Mouse (Mus musculus): Measurements from ENCODE around the gene P2ry1. TPM values are rescaled to one million over a fixed set of nuclear protein-coding genes. Genes with fewer than 3 reads are reported as not detected.

P2ry1 gene
- 1 to 10 TPM; 3.2 to 3.9 TPM for total RNA-seq (2021)
- long read RNA-seq, experiment 1, partial matches to known transcripts = 0 of 1 reads
- long read RNA-seq, experiment 1, other reads (novel, unspliced or antisense) = 0 of 1 reads
- long read RNA-seq, experiment 2 = 0 reads

GRCm38 (mm10) chr3:61002587-61003501, at the start of gene P2ry1:
Gene P2ry1 (plus strand): TSS chr3:61002795.
- DNase-seq (ENCODE audit: low spot score in 2 of 2) = peak; percentile 44 to 50

DNA sequence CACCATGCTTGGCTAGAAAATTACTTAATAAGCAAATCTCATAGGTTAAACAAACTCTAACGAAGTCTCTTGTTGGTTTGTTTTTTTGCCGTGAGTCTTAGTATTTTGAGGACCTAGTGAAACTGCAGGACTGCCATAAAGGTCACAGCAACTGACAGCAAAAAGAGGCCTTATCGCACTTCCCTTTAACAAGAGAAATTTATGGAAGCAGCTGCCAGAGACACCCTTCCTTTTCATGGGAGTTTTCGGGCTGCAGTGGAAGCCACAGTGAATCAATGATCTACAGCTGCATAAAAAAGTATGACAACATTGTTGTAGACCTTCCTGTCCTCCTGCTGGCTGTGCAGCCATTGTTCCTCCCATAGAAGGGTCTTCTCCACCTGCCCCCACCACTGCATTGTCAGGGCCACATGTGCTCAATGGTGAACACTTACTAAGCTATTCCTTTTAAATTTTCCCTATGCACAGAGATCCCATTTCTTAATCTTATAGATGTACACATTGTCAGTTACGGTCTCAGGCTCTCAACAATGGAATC, 49.3 kb upstream of the P2ry1 start:
- no peak for DNase-seq (ENCODE audit: low spot score in 2 of 2)

DNA sequence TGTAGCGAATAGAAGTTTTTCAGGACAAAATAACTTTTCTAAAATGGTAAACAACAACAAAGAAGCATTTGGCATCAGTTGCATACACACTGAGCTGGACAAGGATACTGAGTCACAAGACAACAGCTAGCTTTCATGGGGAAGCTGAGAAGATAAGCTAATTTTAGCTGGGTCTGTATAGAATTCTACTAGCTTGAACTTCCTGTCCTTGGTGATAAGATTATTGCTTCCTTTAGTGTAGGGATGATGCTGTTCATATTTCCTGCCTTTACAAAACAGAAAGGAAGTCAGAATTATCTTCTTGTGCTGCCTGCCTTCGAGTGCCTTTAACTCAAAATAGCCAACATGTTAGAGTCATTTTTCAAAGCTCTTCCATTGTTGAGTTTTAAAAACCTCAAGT, 48.5 kb upstream of the P2ry1 start:
- DNase-seq (ENCODE audit: low spot score in 2 of 2) = no peak

DNA sequence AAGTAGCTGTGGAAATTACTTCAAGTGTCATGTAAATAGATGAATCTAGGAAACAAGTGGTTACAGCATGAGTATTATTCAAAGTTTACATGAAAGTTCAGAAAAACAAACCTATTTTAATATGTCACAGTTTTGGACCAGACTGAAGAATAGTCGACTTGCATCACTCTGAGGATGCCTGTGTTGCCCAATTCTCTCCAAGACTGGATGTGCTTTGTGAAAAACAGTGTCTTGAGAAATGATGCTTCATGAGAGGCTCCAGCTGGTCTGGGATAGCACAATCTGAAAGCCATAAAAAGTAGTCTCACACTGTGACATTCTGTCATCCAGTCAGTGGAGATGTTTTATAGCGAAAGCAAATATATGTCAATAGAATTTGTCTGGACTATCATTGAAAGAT, 43.8 kb upstream of the P2ry1 start:
- DNase-seq (ENCODE audit: low spot score in 2 of 2) = no peak

DNA sequence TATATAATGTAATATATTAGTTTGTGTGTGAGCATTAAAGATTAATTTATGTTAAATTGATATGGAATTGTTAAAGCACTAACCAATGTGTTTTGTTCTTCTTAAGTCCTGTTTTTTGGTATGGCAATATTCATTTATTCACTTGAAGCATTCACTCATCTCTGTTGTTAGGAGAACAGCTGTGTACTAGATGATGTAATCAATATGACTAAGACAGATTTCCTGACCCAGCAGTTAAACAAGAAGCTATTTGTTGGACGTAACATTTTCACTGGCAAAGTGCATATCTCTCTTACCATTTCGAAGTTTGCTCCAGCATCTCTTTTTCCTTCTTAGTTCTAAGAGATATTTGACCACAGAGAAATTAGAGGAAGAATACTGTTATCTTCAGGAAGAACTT, 37.5 kb upstream of the P2ry1 start:
- no peak for DNase-seq (ENCODE audit: low spot score in 2 of 2)

- no peak for DNase-seq (ENCODE audit: low spot score in 2 of 2)
Observed at GRCm38 (mm10) chr3:60974944-60975343, 27.7 kb upstream of the P2ry1 start.

GRCm38 (mm10) chr3:60982109-60982508, 20.5 kb upstream of the P2ry1 start:
- no peak for DNase-seq (ENCODE audit: low spot score in 2 of 2)

- no peak for DNase-seq (ENCODE audit: low spot score in 2 of 2)
Observed at GRCm38 (mm10) chr3:60998064-60998463, 4.5 kb upstream of the P2ry1 start.

DNA sequence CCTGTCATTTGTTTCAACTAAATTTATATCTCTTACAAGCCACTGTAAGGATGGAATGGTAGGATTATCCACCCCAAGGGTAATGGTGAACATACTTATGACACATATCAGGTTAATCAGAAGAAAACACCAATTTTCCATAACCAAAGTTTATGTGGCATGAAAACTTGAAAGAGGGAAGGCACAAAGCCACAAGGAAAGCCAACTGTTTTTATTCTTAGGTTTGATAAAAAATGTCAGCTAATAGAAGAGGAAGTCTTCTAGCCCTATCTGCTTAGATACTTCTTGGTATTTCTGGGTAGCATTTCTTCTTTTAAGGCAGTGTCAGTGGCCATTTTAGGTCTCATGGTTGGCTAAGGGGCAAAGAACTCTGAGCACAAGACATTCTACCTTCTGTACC, 2.9 kb upstream of the P2ry1 start:
- DNase-seq (ENCODE audit: low spot score in 2 of 2) = no peak

DNA sequence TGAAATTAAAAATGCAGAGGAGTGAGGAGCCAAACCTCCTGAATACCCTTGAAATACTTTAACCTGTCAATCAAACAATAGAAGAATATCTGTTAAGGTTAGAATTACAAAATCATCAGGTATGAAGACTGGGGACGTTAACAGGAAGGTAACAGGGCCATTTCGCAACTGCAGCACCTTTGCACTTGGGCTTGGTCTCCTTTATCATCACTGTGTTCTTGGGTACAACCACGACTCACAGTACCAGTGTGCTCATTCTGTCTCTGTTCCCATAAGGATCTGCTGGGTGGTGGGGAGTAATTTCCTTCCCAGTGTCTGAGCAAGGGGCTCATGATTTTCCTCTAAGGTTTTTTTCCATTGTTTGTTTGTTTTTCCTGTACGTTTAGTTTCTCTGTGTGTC, 1.8 kb upstream of the P2ry1 start:
- DNase-seq (ENCODE audit: low spot score in 2 of 2) = no peak

- DNase-seq (ENCODE audit: low spot score in 2 of 2) = no peak
Observed at GRCm38 (mm10) chr3:61001852-61002586, 576 bp upstream of the P2ry1 start.

DNA sequence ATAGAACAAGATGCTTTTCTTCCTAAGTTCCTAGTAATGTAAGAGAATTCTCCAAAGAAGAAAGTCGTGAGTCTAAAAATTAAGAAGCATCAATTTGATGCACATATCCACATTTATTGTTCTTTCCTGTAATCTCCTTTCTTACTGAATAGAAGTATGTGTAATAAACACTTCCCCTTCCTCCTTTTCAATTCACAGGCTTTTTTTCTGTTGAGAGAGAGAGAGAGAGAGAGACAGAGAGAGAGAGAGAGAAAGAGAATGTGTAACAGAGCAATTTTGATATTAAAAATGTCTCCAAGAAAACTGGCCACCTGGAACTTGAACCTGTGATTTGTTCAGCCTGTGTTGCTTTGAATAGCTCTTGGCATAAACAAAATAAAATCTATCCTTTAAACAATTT, 2.0 kb downstream of the P2ry1 start:
- DNase-seq (ENCODE audit: low spot score in 2 of 2) = no peak

GRCm38 (mm10) chr3:61011660-61012059, 9.1 kb downstream of the P2ry1 start:
- DNase-seq (ENCODE audit: low spot score in 2 of 2) = no peak

DNA sequence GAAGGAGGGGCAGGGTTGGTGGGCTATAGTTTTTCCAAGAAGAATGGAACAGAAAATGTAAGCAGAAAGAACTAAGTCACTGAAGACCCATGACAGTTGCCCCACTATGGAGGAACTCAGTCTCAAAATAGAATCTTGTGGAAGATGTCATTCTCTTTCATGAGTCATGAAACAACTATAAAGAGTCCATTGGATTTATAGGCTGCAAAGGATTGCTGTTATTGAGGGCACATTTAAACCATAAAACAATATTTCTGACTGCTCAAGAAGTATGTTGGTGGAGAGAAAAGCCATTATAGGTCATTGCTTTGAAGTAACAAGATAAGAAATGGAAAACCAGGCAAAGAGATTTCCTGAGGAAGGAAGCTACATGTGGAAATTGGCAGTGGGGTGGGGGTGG, 10.0 kb downstream of the P2ry1 start:
- DNase-seq (ENCODE audit: low spot score in 2 of 2) = no peak

DNA sequence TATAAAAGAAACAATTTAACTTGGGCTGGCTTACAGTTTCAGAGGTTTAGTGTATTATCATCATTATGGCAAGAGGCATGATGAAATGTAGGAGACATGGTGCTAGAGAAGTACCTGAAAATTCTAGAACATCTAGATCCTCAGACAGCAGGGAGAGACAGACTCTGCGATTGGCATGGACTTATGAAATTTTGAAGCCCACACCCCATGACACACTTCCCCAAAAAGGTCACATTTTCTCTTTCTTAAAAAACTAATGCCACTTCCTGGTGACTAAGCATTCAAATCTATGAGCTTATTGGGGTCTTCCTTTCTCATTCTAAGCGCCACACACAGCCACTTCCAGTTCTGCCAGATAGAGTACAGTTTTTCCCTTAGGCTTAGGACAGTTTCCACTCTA, 14.1 kb downstream of the P2ry1 start:
- DNase-seq (ENCODE audit: low spot score in 2 of 2) = no peak

GRCm38 (mm10) chr3:61032100-61032499, 29.5 kb downstream of the P2ry1 start:
- DNase-seq (ENCODE audit: low spot score in 2 of 2) = no peak

GRCm38 (mm10) chr3:61035633-61036032, 33.0 kb downstream of the P2ry1 start:
- DNase-seq (ENCODE audit: low spot score in 2 of 2) = no peak

DNA sequence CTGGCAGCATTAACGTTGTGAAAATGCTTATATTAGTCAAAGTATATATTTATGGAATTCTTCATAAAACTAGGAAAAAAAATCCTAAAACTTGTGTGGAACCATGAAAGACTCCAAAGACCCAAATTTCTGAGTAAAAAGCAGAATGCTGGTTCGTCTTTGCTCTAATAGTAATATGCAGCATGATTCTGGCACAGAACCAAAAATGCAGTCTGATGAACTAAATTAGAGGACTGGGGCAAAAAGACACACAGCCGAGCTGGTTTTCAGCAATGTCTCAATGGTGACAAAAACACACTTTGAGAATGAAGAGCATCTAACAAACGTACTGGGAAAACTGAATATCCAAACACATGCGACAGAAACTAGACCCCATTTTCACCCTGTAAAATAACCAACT, 37.3 kb downstream of the P2ry1 start:
- DNase-seq (ENCODE audit: low spot score in 2 of 2) = no peak

DNA sequence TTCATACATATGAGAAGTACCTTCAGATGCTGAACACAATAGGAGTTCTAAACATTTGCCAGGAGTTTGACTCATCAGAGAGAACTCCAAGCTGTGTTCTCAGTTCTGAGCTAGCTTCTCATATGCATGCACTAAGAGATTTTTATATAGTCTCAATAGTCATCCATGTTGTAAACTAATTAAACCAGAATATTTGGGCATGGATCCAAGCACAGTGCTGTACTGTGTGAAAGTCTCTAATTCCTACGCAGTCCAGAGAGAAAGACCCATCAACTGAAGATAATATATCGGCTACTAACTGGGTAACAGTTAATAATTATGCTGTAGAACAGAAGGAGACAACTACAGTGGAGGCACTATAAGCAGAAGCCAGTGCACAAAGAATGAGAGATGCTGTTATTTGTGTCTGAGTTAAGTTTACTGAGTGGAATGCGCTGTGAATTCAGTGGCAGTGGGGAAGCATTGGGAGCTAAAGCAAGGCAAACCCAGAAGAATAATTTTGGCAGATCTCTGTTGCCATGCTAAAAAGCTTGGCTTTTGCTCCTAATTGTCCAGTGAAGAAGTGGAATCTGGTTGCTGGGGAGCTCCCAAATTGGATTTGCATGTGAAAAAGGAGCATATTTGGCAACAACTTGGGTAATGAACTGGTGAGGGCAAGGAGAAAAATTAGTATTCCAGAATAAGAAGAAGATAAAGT, 47.5 kb downstream of the P2ry1 start:
- DNase-seq (ENCODE audit: low spot score in 2 of 2) = no peak
